Mouse (Mus musculus) ovary, adult 18-20 months (tissue): Measurements from ENCODE around the gene Krtap20-2.
"Not testable (repeated sequence)": the region's sequence is repeated elsewhere in the genome, so short reads cannot be mapped to it uniquely, and the experiment has no call there.

Experiments
- DNase-seq: peaks from one replicate; pipeline ENCODE4 v3.0.0; 2022; ENCODE audit warnings: low spot score, mixed read lengths

Krtap20-2 gene

DNA sequence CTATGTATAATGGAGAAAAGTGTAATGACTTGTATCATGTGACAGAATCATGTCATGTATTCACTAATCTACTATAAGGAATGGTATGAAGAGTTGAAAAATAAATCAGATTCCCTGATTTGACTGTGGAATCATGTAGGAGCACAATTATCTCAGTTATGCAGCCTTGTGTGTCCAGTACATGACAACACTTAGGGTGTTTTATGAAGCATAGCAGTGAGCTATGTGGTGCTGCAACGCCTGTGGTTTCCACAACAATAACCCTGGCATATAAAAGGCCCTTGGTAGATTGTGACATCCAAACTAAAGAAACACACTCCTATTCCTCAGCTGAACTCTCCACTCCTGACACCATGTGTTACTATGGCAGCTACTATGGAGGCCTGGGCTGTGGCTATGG lies at the start of gene Krtap20-2:
TSS of gene Krtap20-2 (plus strand) at position 301 of the 400 bp plus-strand sequence.
- DNase-seq, result no peak

DNA sequence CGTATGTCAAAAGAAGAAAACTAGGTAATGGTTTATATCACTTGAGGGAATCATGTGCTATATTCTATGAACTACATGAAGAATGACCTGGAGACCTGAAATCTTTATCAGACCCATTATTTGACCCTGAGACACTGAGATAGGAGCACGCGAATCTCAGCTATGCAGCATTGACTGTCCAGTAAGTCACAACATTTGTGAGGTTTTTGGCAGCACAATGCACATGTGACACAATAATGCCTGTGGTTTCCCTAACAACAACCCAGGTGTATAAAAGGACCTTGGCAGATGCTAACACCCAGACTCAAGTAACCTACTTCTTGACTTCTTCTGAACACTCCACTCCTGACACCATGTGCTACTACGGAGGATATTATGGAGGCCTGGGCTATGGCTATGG lies 48.0 kb upstream of the Krtap20-2 start, which contains the start of gene Gm9789:
TSS of gene Gm9789 (plus strand) at position 301 of the 400 bp plus-strand sequence.
- no peak for DNase-seq

DNA sequence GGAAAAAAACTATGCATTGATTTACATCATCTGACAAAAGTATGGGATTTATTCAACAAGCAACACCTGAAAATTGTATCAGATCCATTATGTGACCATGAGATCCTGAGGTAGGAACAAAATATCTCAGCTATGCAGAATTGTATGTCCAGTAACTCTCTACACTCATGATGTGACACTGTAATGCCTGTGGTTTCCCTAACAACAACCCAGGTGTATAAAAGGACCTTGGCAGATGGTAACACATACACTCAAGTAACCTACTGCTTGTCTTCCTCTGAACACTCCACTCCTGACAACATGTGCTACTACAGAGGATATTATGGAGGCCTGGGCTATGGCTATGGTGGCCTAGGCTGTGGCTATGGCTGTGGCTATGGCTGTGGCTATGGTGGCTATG lies 36.5 kb upstream of the Krtap20-2 start, which contains the start of gene Gm7735:
TSS of gene Gm7735 (plus strand) at position 301 of the 400 bp plus-strand sequence.
- DNase-seq, result not testable (repeated sequence)

DNA sequence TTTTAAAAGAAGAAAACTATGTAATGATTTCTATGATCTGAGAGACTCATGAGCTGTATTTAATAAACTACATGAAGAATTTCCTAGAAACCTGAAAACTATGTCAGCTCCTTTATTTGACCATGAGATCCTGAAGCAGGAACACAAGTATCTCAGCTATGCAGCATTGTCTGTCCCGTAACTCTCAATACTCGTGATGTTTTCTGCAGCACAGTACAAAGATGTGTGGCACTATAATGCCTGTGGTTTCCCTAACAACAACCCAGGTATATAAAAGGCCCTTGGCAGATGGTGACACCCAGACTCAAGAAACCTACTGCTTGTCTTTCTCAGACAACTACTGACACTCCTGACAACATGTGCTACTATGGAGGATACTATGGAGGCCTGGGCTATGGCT lies 31.2 kb upstream of the Krtap20-2 start, which contains the start of gene 1110057P08Rik:
TSS of gene 1110057P08Rik (plus strand) at position 301 of the 400 bp plus-strand sequence.
- DNase-seq, result no peak

DNA sequence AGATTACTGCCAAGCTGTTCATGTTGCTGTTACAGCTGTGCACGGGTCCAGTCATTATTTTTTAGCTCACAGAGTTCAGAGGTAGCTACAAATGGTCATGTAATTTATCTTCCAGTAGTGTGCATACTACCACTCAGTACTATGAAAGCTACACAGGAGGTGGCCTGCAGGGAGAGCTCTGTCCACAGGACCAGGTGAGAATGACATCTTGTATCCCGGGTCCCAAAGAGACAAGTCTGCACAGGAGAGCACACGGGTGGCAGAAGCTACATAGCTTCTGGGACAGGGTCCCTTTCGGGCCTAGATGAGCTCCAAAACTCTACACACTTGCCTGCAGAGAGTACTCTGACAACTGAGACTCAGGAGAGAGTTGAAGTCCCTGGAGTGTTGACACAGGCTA lies 17.0 kb upstream of the Krtap20-2 start:
- DNase-seq, result no peak
